Mouse (Mus musculus) liver, adult 2 months (tissue): Measurements from ENCODE around the gene Rubcnl.

Experiments
- CTCF ChIP-seq: fragments of 200-500 bp; IDR thresholded peaks from 2 replicates; pipeline ENCODE4 v1.5.1; 2011; ENCODE audit warnings: low read depth, low read length, control low read depth
- POLR2A ChIP-seq: fragments of 200-500 bp; IDR thresholded peaks from 2 replicates; pipeline ENCODE4 v1.6.1; 2011; ENCODE audit warnings: low read length, control low read depth; ENCODE audit not compliant: insufficient read depth; ENCODE audit errors: extremely low read depth

DNA sequence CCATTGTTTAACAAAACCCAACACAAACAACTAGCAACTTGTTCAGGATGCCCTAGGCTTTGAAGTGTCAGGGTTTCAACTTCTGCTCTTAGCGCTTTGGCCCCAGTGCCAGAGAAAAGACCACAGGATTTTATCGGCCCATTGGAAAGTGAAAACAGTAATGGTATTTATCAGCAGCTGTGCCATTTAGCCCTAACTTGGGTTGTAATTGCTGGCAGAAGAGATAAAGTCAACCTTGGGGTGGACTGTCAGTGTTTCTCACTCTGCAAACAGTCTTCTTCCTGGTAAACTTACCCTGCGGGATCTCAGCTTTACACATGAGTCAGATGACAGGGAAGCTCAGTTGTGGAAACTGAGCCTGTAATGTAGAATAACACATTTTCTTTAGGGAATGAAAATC lies 43.6 kb upstream of the Rubcnl start:
- no peak for TF ChIP-seq CTCF
- TF ChIP-seq POLR2A = no peak
